Mouse (Mus musculus) small intestine, adult 2 months (tissue): ENCODE data around the gene Slc7a11. TPM values are rescaled to one million over a fixed set of nuclear protein-coding genes. Genes with fewer than 3 reads are reported as not detected.

Source experiments
- H3K27ac ChIP-seq: fragments of 200-500 bp; 2 replicates; pipeline ENCODE4 v1.5.1; 2012; ENCODE audit warnings: low read depth, low read length, control low read depth, inconsistent platforms; ENCODE audit not compliant: insufficient read depth
- H3K27me3 ChIP-seq: fragments of 200-500 bp; 2 replicates; pipeline ENCODE4 v1.6.1; 2012; ENCODE audit warnings: mild to moderate bottlenecking, moderate library complexity, low read length, inconsistent platforms; ENCODE audit not compliant: control insufficient read depth, insufficient read depth
- H3K36me3 ChIP-seq: fragments of 200-500 bp; 2 replicates; pipeline ENCODE4 v1.6.1; 2012; ENCODE audit warnings: mild to moderate bottlenecking, low read length, control low read depth, inconsistent platforms; ENCODE audit not compliant: control insufficient read depth, insufficient read depth
- H3K4me1 ChIP-seq: fragments of 200-500 bp; 2 replicates; pipeline ENCODE4 v1.6.1; 2012; ENCODE audit warnings: low read length, inconsistent platforms, mixed read lengths; ENCODE audit not compliant: control insufficient read depth, insufficient read depth, insufficient read length
- H3K4me3 ChIP-seq: fragments of 200-500 bp; 2 replicates; pipeline ENCODE4 v1.5.1; 2012; ENCODE audit warnings: low read depth, mild to moderate bottlenecking, control low read depth, inconsistent platforms, low read length, moderate library complexity
- CTCF ChIP-seq: fragments of 200-500 bp; IDR thresholded peaks from 2 replicates; pipeline ENCODE4 v1.5.1; 2012; ENCODE audit warnings: low read depth, mild to moderate bottlenecking, control low read depth, inconsistent platforms, low read length, moderate library complexity, mixed read lengths; ENCODE audit not compliant: insufficient replicate concordance, insufficient read length; ENCODE audit errors: extremely low read depth
- POLR2A ChIP-seq: fragments of 200-500 bp; IDR thresholded peaks from 2 replicates; pipeline ENCODE4 v1.6.1; 2012; ENCODE audit warnings: low read depth, mild to moderate bottlenecking, control low read depth, inconsistent platforms, low read length, moderate library complexity
- WGBS: fragments of 180-500 bp; shearing (Covaris S2); methylation state at CpG from one replicate; pipeline ENCODE4 v1.1.7; 2018; 5-methylcytosine and 5-hydroxymethylcytosine counted together
- polyA plus RNA-seq: library from polyadenylated mRNA; depleted of rRNA; stranded (reverse); fragments of >200 nt; gene quantifications from 2 replicates; pipeline ENCODE4 v1.2.3, GENCODE M21; 2012

Gene Slc7a11
- polyA plus RNA-seq, 1 experiment, result 0.27 TPM

- H3K4me3 ChIP-seq, result no peak overlapping the region
- no peaks in the 10 kb centered on the region for H3K4me1 ChIP-seq
- TF ChIP-seq CTCF (no peak), POLR2A (no peak)
- H3K36me3 ChIP-seq, result no peaks in the 10 kb centered on the region
- no peaks in the 10 kb centered on the region for H3K27me3 ChIP-seq
- no peak overlapping the region for H3K27ac ChIP-seq
Measured at GRCm38 (mm10) chr3:50144144-50144543, 299.3 kb downstream of the Slc7a11 start.

- H3K27ac ChIP-seq, result no peak overlapping the region
- no peaks in the 10 kb centered on the region for H3K36me3 ChIP-seq
- TF ChIP-seq POLR2A, result no peak
- TF ChIP-seq CTCF, result no peak
- H3K27me3 ChIP-seq, result no peaks in the 10 kb centered on the region
- no peaks in the 10 kb centered on the region for H3K4me1 ChIP-seq
- 58% methylated on average over 3 of the region's 3 CpGs for WGBS
- H3K4me3 ChIP-seq, result no peak overlapping the region
Measured at GRCm38 (mm10) chr3:50138319-50138718, 305.1 kb downstream of the Slc7a11 start.

GRCm38 (mm10) chr3:50132204-50132603 lies 311.2 kb downstream of the Slc7a11 start:
- Histone ChIP-seq H3K27me3 (no peaks in the 10 kb centered on the region), H3K4me1 (no peaks in the 10 kb centered on the region), H3K36me3 (no peaks in the 10 kb centered on the region), H3K4me3 (no peak overlapping the region), H3K27ac (no peak overlapping the region)
- TF ChIP-seq POLR2A, result no peak
- no peak for TF ChIP-seq CTCF
- WGBS, result 39% methylated on average over 5 of the region's 5 CpGs

GRCm38 (mm10) chr3:50130319-50130718 lies 313.1 kb downstream of the Slc7a11 start:
- Histone ChIP-seq H3K4me1 (no peaks in the 10 kb centered on the region), H3K27me3 (no peaks in the 10 kb centered on the region)
- 85% methylated on average over 2 of the region's 2 CpGs for WGBS

GRCm38 (mm10) chr3:50121001-50121400 lies 322.4 kb downstream of the Slc7a11 start:
- Histone ChIP-seq H3K27ac (no peak overlapping the region), H3K36me3 (no peaks in the 10 kb centered on the region), H3K4me1 (no peaks in the 10 kb centered on the region), H3K27me3 (no peaks in the 10 kb centered on the region), H3K4me3 (no peak overlapping the region)
- 34% methylated on average over 1 of the region's 1 CpGs for WGBS
- TF ChIP-seq CTCF, result no peak
- TF ChIP-seq POLR2A, result no peak

More at GRCm38 (mm10) chr3:50130319-50130718, 313.1 kb downstream of the Slc7a11 start:
- Histone ChIP-seq H3K4me3 (no peak overlapping the region), H3K36me3 (no peaks in the 10 kb centered on the region), H3K27ac (no peak overlapping the region)
- no peak for TF ChIP-seq CTCF
- no peak for TF ChIP-seq POLR2A

GRCm38 (mm10) chr3:50116266-50116665 lies 327.1 kb downstream of the Slc7a11 start:
- H3K4me3 ChIP-seq, result no peak overlapping the region
- no peaks in the 10 kb centered on the region for H3K36me3 ChIP-seq
- no peaks in the 10 kb centered on the region for H3K4me1 ChIP-seq
- WGBS, result 29% methylated on average over 1 of the region's 1 CpGs
- no peak for TF ChIP-seq CTCF
- TF ChIP-seq POLR2A, result no peak
- H3K27me3 ChIP-seq, result no peaks in the 10 kb centered on the region
- H3K27ac ChIP-seq, result no peak overlapping the region

GRCm38 (mm10) chr3:50105509-50105908 lies 337.9 kb downstream of the Slc7a11 start:
- no peaks in the 10 kb centered on the region for H3K27me3 ChIP-seq
- H3K4me3 ChIP-seq, result no peak overlapping the region
- TF ChIP-seq CTCF, result no peak
- no peak overlapping the region for H3K27ac ChIP-seq
- H3K36me3 ChIP-seq, result no peaks in the 10 kb centered on the region
- 82% methylated on average over 6 of the region's 6 CpGs for WGBS
- H3K4me1 ChIP-seq, result no peaks in the 10 kb centered on the region
